Mouse (Mus musculus) MEL (cell line): ENCODE measurements around the gene Slmap. TPM values are rescaled to one million over a fixed set of nuclear protein-coding genes. Genes with fewer than 3 reads are reported as not detected.

Experiments
- DNase-seq: peaks from one replicate; pipeline ENCODE4 v3.0.0; 2011; ENCODE audit warnings: low read depth, low spot score
- H3K27ac ChIP-seq: 2 replicates; pipeline ENCODE4 v1.5.1; 2012; ENCODE audit warnings: low read depth, mild to moderate bottlenecking, control low read depth, low read length, moderate library complexity; ENCODE audit not compliant: control insufficient read depth
- H3K27me3 ChIP-seq, 2 experiments: fragments of 150-350 bp in 1 of 2; sonication (generic) in 1 of 2; 2 replicates each; pipeline ENCODE4 v1.6.1; 2012; ENCODE audit warnings: low read length in 2 of 2, mild to moderate bottlenecking in 2 of 2, improper control_type of control experiment in 1 of 2, moderate library complexity in 1 of 2; ENCODE audit not compliant: insufficient read depth in 2 of 2, control insufficient read depth in 1 of 2
- H3K36me3 ChIP-seq, 2 experiments: 2 replicates each; pipeline ENCODE4 v1.6.1; 2012 to 2014; ENCODE audit warnings: low read length in 2 of 2, improper control_type of control experiment in 1 of 2, inconsistent platforms in 1 of 2, mild to moderate bottlenecking in 1 of 2; ENCODE audit not compliant: insufficient read depth in 2 of 2, control insufficient read depth in 1 of 2
- H3K4me1 ChIP-seq, 2 experiments: fragments of 150-350 bp in 1 of 2; sonication (generic) in 1 of 2; 2 replicates each; pipeline ENCODE4 v1.6.1; 2012; ENCODE audit warnings: low read length in 2 of 2, improper control_type of control experiment in 1 of 2, mild to moderate bottlenecking in 1 of 2; ENCODE audit not compliant: insufficient read depth in 2 of 2, control insufficient read depth in 1 of 2
- H3K4me3 ChIP-seq, 2 experiments: fragments of 150-350 bp in 1 of 2; sonication (generic) in 1 of 2; 2 replicates each; pipeline ENCODE4 v1.5.1; 2012; ENCODE audit warnings: low read depth in 2 of 2, low read length in 2 of 2, mild to moderate bottlenecking in 2 of 2, moderate library complexity in 2 of 2, control low read depth in 1 of 2, improper control_type of control experiment in 1 of 2; ENCODE audit not compliant: control insufficient read depth in 1 of 2, insufficient read depth in 1 of 2
- H3K79me2 ChIP-seq: 2 replicates; pipeline ENCODE4 v1.6.1; 2012; ENCODE audit warnings: mild to moderate bottlenecking, low read length, moderate library complexity; ENCODE audit not compliant: control insufficient read depth, poor library complexity, insufficient read depth
- H3K9ac ChIP-seq: 2 replicates; pipeline ENCODE4 v1.6.1; 2012; ENCODE audit warnings: low read depth, mild to moderate bottlenecking, control low read depth, low read length, moderate library complexity; ENCODE audit not compliant: control insufficient read depth, poor library complexity, severe bottlenecking
- H3K9me3 ChIP-seq: fragments of 150-350 bp; sonication (generic); replicated peaks from 2 replicates; pipeline ENCODE4 v1.6.1; 2012; ENCODE audit warnings: mild to moderate bottlenecking, low read length, improper control_type of control experiment, moderate library complexity; ENCODE audit not compliant: insufficient read depth
- BHLHE40 ChIP-seq: IDR thresholded peaks from 2 replicates; pipeline ENCODE4 v1.6.1; 2012; ENCODE audit warnings: low read depth, mild to moderate bottlenecking, inconsistent platforms, low read length, improper control_type of control experiment, borderline replicate concordance
- CHD1 ChIP-seq: IDR thresholded peaks from 2 replicates; pipeline ENCODE4 v1.6.1; 2012; ENCODE audit warnings: low read depth, mild to moderate bottlenecking, inconsistent platforms, low read length, improper control_type of control experiment
- CHD2 ChIP-seq: IDR thresholded peaks from 2 replicates; pipeline ENCODE4 v1.6.1; 2011; ENCODE audit warnings: low read length, improper control_type of control experiment
- ELF1 ChIP-seq: IDR thresholded peaks from 2 replicates; pipeline ENCODE4 v1.6.1; 2014; ENCODE audit warnings: low read depth, mild to moderate bottlenecking, inconsistent platforms, low read length, improper control_type of control experiment, moderate library complexity
- EP300 ChIP-seq, 2 experiments: IDR thresholded peaks; 2 replicates each; pipeline ENCODE4 v1.6.1; 2011; ENCODE audit warnings: improper control_type of control experiment in 2 of 2, low read length in 2 of 2, low read depth in 1 of 2, mild to moderate bottlenecking in 1 of 2
- GATA1 ChIP-seq: IDR thresholded peaks from 2 replicates; pipeline ENCODE4 v1.6.1; 2011; ENCODE audit warnings: low read depth, low read length, improper control_type of control experiment
- KAT2A ChIP-seq: conservative IDR thresholded peaks from 2 replicates; pipeline ENCODE4 v1.6.1; 2012; ENCODE audit warnings: low read depth, low read length, improper control_type of control experiment, inconsistent platforms
- MAFK ChIP-seq: IDR thresholded peaks from 2 replicates; pipeline ENCODE4 v1.6.1; 2011; ENCODE audit warnings: low read depth, mild to moderate bottlenecking, low read length, improper control_type of control experiment, borderline replicate concordance
- MAX ChIP-seq: IDR thresholded peaks from 2 replicates; pipeline ENCODE4 v1.6.1; 2011; ENCODE audit warnings: low read length, improper control_type of control experiment
- MEF2A ChIP-seq: IDR thresholded peaks from 2 replicates; pipeline ENCODE4 v1.6.1; 2014; ENCODE audit warnings: low read depth, mild to moderate bottlenecking, inconsistent platforms, low read length, improper control_type of control experiment; ENCODE audit not compliant: poor library complexity, insufficient replicate concordance, severe bottlenecking; ENCODE audit errors: extremely low read depth
- MXI1 ChIP-seq: IDR thresholded peaks from 2 replicates; pipeline ENCODE4 v1.6.1; 2011; ENCODE audit warnings: mild to moderate bottlenecking, low read depth, low read length, improper control_type of control experiment
- MYB ChIP-seq: IDR thresholded peaks from 2 replicates; pipeline ENCODE4 v1.6.1; 2011; ENCODE audit warnings: mild to moderate bottlenecking, low read depth, low read length, improper control_type of control experiment
- MYC ChIP-seq: IDR thresholded peaks from 2 replicates; pipeline ENCODE4 v1.6.1; 2011; ENCODE audit warnings: low read depth, mild to moderate bottlenecking, low read length, improper control_type of control experiment, moderate library complexity
- NELFE ChIP-seq: IDR thresholded peaks from 2 replicates; pipeline ENCODE4 v1.6.1; 2011; ENCODE audit warnings: low read depth, low read length, improper control_type of control experiment
- POLR2AphosphoS5 ChIP-seq: IDR thresholded peaks from 2 replicates; pipeline ENCODE4 v1.6.1; 2012; ENCODE audit warnings: low read depth, borderline replicate concordance, mild to moderate bottlenecking, inconsistent platforms, low read length, moderate library complexity, mixed read lengths
- RAD21 ChIP-seq: IDR thresholded peaks from 2 replicates; pipeline ENCODE4 v1.6.1; 2011; ENCODE audit warnings: mild to moderate bottlenecking, low read depth, low read length, improper control_type of control experiment
- TAL1 ChIP-seq: IDR thresholded peaks from 2 replicates; pipeline ENCODE4 v1.6.1; 2012; ENCODE audit warnings: mild to moderate bottlenecking, inconsistent platforms, low read length, moderate library complexity, mixed read lengths
- TBP ChIP-seq: IDR thresholded peaks from 2 replicates; pipeline ENCODE4 v1.8.0; 2011; ENCODE audit warnings: low read depth, low read length, improper control_type of control experiment
- TCF12 ChIP-seq: IDR thresholded peaks from 2 replicates; pipeline ENCODE4 v1.6.1; 2014; ENCODE audit warnings: low read depth, mild to moderate bottlenecking, inconsistent platforms, low read length, improper control_type of control experiment, moderate library complexity
- UBTF ChIP-seq: IDR thresholded peaks from 2 replicates; pipeline ENCODE4 v1.6.1; 2012; ENCODE audit warnings: low read depth, mild to moderate bottlenecking, inconsistent platforms, low read length, improper control_type of control experiment, moderate library complexity, borderline replicate concordance; ENCODE audit not compliant: insufficient read depth
- USF1 ChIP-seq: IDR thresholded peaks from 2 replicates; pipeline ENCODE4 v1.6.1; 2014; ENCODE audit warnings: low read depth, mild to moderate bottlenecking, inconsistent platforms, low read length, improper control_type of control experiment, moderate library complexity
- USF2 ChIP-seq, 2 experiments: IDR thresholded peaks; 2 replicates each; pipeline ENCODE4 v1.6.1; 2011 to 2012; ENCODE audit warnings: improper control_type of control experiment in 2 of 2, low read length in 2 of 2, borderline replicate concordance in 1 of 2, inconsistent platforms in 1 of 2, low read depth in 1 of 2, mild to moderate bottlenecking in 1 of 2; ENCODE audit not compliant: insufficient read depth in 1 of 2
- ZMIZ1 ChIP-seq: IDR thresholded peaks from 2 replicates; pipeline ENCODE4 v1.6.1; 2012; ENCODE audit warnings: low read depth, mild to moderate bottlenecking, inconsistent platforms, low read length, improper control_type of control experiment, moderate library complexity
- ZNF384 ChIP-seq: IDR thresholded peaks from 2 replicates; pipeline ENCODE4 v1.6.1; 2012; ENCODE audit warnings: low read depth, mild to moderate bottlenecking, inconsistent platforms, low read length, improper control_type of control experiment
- polyA plus RNA-seq, 2 experiments: library from polyadenylated mRNA; stranded (reverse) in 1 of 2; unstranded in 1 of 2; fragments of >175 nt in 1 of 2; fragments of >200 nt in 1 of 2; gene quantifications; 2 replicates each; pipeline versions ENCODE4 v1.2.1 to v1.2.4; 2012; ENCODE audit warnings: low replicate concordance in 2 of 2, low read depth in 1 of 2; ENCODE audit not compliant: insufficient read length in 2 of 2, insufficient read depth in 1 of 2, missing spikeins in 1 of 2
- total RNA-seq: library from RNA; depleted of rRNA; stranded (reverse); fragments of 300-350 nt; gene quantifications from 2 replicates; pipeline ENCODE4 v1.2.3, GENCODE M21; 2012

Slmap gene
- total and polyA plus RNA-seq, 3 experiments, result 21.4 to 41.9 TPM; not detected in 1

- no peak for TF ChIP-seq TAL1
- TF ChIP-seq MAFK, result no peak
- no peak for TF ChIP-seq ZMIZ1
- TF ChIP-seq MXI1, result no peak
Observed at GRCm38 (mm10) chr14:26481457-26481856, 53.3 kb downstream of the Slmap start (continued).

GRCm38 (mm10) chr14:26477738-26478137 is 57.0 kb downstream of the Slmap start:
- H3K4me3 ChIP-seq, result no peak overlapping the region
- peaks cover 4 to 34% of the 10 kb centered on the region in 2 experiments for H3K36me3 ChIP-seq
- no peaks in the 10 kb centered on the region for H3K9me3 ChIP-seq
- H3K27ac ChIP-seq, result no peak overlapping the region
- H3K9ac ChIP-seq, result no peak overlapping the region
- peaks cover 15 to 22% of the 10 kb centered on the region in 2 experiments for H3K4me1 ChIP-seq
- no peak for DNase-seq
- H3K27me3 ChIP-seq, result no peaks in the 10 kb centered on the region
- TF ChIP-seq ZNF384 (no peak), CHD2 (no peak), TCF12 (no peak), MYB (no peak), USF2 (IDR thresholded peaks at IDR 0.05; ENCODE audit: borderline replicate concordance in 1 of 2, insufficient read depth in 1 of 2, low read depth in 1 of 2, low read length in 2 of 2) (no peak), TBP (no peak), RAD21 (no peak)
- H3K79me2 ChIP-seq, result peaks cover 7% of the 10 kb centered on the region; the same call in 1 of the 2 replicates

GRCm38 (mm10) chr14:26476391-26476790 is 58.3 kb downstream of the Slmap start:
- DNase-seq, result no peak
- Histone ChIP-seq H3K9me3 (no peaks in the 10 kb centered on the region), H3K27me3 (no peaks in the 10 kb centered on the region), H3K4me3 (no peak overlapping the region), H3K36me3 (peaks cover 4 to 24% of the 10 kb centered on the region in 2 experiments), H3K9ac (no peak overlapping the region), H3K27ac (peak overlapping the region; percentile 59), H3K4me1 (peaks cover 13 to 15% of the 10 kb centered on the region in 2 experiments), H3K79me2 (peaks cover 8% of the 10 kb centered on the region; the same call in 1 of the 2 replicates)
- no peak for TF ChIP-seq MAFK
- peak; percentile 67 for TF ChIP-seq USF1
- TF ChIP-seq ELF1, result no peak
- TF ChIP-seq EP300 (IDR thresholded peaks at IDR 0.05; ENCODE audit: low read depth in 1 of 2, low read length in 2 of 2), result no peak
- no peak for TF ChIP-seq POLR2AphosphoS5
- TF ChIP-seq UBTF, result no peak
- no peak for TF ChIP-seq MEF2A
- no peak for TF ChIP-seq NELFE
- TF ChIP-seq MYC, result no peak
- no peak for TF ChIP-seq GATA1
- no peak for TF ChIP-seq MAX
- no peak for TF ChIP-seq CHD2
- TF ChIP-seq CHD1, result no peak
- peak; percentile 54; the same call in 1 of the 2 replicates for TF ChIP-seq BHLHE40
- TF ChIP-seq KAT2A, result no peak
- TF ChIP-seq USF2 (IDR thresholded peaks at IDR 0.05; ENCODE audit: borderline replicate concordance in 1 of 2, insufficient read depth in 1 of 2, low read depth in 1 of 2, low read length in 2 of 2), result no peak
